Mouse (Mus musculus): ENCODE results near the gene Cadps.

The Cadps gene

DNA sequence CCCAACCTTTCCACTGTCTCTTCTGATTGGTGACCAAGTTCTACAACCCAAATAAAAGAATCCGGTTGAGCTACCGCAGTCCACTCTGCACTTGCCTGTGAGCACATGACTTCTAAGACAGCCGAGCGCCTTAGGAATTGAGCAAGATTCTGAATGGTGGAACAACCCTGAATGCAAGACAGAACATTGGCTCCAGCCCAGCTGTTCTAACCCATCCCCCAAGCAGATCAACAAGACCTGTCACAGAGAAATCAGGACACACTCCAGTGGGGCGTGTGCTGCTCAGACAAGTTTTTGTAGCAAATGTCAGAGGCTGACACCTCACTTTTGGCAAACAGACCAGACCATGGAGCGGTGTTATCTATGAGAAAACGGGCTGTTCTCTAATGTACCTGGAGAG is 431.7 kb downstream of the Cadps start:
- no peak for DNase-seq (ENCODE audit: low spot score in 2 of 2)

DNA sequence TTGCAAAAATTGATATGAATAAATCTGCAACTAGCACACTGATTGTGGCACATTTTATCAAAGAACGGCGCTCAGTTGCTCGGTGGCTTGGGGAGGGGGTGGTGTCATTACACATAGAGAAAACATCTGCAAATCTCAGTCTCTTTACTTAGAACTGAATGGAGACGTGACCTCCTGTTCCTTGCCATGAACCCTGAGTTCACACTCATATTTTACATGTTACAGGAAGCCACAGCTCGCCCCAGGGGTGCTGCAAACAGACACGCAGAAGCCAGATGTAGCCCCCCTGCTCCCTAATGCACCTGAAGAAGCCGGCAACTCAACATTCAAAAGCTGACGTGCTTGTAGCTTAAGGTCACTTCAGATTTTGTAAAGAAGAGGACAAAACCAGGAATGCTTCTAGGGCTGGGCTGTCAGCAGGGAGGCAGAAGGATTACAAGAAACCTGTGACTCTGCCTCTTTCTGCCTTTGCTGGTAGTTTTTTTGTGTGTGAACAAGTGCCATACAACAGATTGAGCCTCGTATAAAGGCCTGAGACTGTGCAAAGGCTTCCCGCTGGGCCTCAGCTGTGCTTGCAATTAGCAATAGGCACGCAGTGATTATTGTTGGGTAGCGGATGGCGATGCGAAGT is 434.0 kb downstream of the Cadps start:
- no peak for DNase-seq (ENCODE audit: low spot score in 2 of 2)

DNA sequence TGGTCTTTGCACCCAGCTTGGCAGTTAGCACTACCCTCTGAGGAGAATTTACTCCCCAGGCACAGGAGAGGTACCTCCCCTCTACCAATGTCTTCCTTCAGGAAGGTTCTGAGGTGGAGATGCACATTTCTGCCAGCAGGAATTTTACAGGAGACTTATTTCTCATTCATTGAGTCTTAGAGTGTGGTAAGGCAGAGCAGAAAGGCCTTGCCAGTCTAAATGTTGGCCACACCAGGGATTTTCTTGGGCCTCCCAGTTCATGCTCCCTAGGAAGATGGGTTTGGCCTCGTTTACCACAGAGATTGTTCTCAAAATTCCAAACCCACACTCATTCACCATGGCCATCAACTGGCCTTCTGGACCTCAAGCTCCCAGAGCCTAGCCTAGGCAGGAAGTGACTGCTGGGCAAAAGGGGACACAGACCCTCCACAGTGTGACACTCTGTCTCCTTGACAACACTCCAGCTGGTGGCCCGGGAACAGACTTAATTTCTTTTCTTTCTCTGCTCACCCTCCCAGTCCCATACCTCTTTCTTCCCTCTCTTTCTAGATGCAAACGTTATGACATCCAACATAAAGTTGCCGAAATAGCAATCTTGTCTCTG is 434.6 kb downstream of the Cadps start:
- no peak for DNase-seq (ENCODE audit: low spot score in 2 of 2)

DNA sequence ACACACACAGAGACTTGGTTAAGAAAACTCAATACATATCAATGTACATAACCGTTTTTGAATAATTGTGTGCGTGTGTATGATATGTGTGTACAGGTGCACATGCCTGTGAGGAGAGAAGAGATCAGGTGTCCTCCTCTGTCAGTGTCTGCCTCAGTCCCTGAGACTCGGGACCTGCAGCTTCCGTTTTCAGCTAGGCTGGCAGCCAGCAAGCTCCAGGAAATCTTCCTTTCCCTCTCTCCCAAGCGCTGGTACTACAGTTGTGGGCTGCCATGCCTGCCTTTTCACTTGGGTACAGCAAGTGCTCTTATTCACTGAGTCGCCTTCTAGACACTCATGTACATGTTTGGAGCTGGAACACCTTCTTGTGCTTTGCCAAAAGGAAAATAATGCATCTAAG is 435.7 kb downstream of the Cadps start:
- DNase-seq (ENCODE audit: low spot score in 2 of 2), result no peak

DNA sequence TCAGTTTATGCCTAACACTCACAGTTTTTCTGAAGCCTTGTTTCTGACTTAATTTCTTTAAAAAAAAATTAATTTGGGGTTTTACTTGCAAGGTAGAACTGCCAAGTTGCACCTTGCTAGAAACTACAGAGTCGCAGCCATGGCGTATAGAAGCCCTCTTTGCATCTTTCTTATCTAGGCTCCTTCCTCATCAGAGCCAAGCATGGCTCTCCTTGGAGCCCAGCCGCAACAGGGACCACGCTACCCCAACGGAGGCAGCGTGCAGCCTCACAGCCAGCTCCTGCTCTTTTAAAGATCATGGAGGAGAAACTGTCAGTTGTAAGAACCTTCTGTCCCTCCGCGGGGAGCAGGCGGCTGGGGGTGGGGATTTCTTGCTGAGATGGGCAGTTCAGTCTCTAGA is 445.0 kb downstream of the Cadps start:
- DNase-seq (ENCODE audit: low spot score in 2 of 2), result no peak

DNA sequence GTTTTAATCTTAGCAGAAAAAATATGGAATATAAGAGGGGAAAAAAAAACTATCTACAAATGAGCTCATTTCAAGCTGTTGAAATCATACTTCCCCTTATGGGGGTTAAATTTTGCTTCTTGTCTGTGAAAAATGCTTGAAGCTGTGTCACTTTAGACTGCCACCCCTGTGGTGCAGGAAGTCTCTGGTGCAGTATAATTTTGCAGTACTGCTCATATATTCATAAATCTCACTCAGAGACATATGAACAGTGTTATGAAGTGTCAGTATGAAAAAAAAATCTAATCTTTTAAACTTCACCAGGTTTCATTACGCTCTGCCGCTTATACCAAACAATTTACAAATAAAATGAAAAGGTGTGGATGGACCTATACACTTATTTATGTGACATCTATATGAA is 445.6 kb downstream of the Cadps start:
- DNase-seq (ENCODE audit: low spot score in 2 of 2), result no peak

DNA sequence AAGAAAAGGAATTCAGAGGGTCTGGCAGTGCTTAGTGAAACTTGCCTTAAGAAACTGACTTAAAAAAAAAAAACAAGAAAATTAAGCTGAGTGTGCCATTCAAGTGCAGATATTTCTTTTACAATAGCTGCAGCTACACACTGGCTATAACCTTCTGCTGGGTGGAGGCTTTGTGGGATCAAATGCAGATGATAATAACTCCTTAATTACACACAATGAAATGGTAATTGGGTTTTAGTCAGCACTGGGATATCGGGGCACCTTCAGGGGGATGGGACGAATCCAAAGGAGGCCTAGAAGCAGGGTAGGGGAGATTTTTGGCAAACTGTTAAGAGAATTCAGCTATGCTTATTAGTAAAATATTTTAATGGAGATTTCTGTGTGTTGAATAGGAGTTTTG is 447.4 kb downstream of the Cadps start:
- DNase-seq (ENCODE audit: low spot score in 2 of 2), result no peak

DNA sequence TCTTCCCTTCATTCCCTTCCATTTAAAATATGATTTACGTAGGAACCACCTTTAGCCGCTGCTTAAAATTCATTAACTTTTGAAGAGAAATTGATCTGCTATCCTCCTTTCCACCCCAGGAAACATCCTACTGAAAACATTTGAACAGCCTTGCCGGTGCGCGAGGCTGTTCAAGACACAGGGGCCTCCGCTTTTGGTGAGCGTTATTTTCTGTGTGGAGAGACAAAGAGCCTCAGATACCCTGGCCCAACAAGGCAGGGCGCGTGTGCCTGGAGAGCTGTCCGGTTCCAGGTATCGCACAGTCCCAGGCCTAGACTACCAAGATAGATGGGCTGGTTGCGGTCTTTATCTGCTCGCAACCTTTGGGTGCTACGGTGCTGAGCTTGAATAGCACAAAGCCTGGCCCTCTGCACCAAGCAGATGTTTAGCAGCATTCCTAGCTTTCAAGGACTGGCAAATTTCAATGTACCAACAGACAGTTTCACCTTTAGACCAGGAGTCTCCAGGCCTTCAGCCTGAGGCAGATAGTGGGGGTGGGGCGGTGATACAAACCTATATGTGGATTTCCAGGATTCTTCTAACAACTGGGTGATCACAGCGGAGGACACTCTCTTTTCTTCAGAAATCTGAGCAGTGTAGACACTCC is 472.5 kb downstream of the Cadps start:
- DNase-seq (ENCODE audit: low spot score in 2 of 2), result no peak

DNA sequence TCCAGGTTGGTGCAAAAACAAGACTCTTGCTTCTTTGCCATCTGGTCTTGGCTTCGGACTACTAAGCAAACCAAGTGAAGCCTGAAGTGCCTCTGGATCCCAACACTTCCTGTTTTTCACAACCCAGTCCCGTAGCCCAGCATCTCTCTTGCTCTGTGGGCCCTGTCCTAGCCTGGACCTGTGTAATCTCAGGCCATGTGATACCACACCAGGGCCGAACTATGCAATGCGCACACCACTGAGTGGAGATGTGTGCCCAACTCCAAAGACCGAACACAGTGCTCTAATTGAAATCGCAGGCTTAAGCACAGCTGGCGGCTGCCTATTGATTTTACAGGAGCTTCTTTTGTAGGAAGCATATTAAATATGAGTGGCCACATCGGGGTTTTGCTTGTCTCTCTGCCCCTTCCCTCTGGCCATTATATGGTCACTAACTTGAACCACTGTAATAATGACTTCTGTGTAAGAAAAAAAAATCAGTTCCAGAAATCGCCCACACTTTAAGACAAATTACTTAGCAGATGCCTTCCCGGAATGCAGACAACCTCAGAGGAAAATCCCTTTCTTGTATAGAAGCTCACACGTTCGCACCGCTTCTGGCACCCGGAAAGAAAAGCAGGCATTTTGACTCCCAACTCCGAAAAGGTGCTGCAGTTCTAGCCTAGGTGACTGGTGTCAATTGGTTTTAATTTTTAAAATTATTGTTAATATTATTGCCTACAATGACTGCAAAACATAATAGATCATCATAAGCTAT is 473.4 kb downstream of the Cadps start:
- DNase-seq (ENCODE audit: low spot score in 2 of 2), result no peak

DNA sequence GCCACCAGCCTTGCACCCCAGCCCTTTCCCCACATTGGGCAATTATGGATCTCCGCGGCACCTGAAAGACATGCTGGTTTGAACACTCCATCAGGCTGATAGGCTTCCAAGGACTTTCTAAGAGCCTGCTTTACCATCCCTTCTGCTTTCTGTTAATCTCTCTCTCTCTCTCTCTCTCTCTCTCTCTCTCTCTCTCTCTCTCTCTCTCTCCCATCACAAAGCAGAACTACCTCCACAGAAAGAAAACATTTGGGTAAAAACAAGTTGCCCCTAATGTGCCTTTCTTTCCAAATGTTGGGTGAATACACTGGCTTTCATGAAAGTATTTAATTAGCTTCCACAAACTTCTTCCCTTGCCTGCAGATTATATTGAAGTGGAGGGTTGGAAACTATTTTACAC is 474.8 kb downstream of the Cadps start, which contains the start of gene Fezf2:
TSS of gene Fezf2 (minus strand) at position 101 of the 400 bp plus-strand sequence.
- no peak for DNase-seq (ENCODE audit: low spot score in 2 of 2)

DNA sequence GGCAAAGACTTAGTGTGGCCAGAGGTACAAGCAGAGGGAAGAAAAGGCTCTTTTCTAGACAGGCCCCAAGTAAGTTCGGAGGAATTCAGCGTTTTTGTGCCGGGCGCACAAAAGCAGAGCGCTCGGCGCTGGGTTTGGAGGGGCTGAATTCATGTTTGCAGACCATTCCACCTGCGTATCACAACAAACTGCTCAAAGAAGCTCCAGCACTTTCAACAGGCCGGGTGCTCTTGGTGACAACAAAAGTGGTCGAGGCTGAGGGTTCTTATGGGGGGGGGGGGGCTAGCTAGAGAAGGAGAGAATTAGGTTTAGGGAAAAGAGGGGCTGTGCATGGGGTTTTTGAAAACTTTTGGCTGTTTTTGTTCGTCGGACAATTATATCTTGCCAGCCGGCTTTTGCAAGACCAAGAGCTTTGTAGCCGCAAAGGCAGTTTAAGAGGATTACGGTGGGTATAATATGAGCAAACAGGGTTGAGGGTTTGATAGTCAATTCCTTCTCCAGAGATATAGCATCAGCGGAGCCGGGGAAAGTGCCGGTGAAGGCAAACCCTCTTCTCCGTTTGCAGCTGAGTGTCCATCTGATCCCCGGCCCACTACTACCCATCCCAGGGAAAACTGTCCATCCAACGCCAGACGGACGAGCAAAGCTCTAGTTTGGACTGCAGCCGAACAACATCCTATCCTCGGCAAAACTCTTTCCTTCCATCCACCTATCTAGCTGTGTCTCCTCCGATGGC is 475.8 kb downstream of the Cadps start:
- no peak for DNase-seq (ENCODE audit: low spot score in 2 of 2)

DNA sequence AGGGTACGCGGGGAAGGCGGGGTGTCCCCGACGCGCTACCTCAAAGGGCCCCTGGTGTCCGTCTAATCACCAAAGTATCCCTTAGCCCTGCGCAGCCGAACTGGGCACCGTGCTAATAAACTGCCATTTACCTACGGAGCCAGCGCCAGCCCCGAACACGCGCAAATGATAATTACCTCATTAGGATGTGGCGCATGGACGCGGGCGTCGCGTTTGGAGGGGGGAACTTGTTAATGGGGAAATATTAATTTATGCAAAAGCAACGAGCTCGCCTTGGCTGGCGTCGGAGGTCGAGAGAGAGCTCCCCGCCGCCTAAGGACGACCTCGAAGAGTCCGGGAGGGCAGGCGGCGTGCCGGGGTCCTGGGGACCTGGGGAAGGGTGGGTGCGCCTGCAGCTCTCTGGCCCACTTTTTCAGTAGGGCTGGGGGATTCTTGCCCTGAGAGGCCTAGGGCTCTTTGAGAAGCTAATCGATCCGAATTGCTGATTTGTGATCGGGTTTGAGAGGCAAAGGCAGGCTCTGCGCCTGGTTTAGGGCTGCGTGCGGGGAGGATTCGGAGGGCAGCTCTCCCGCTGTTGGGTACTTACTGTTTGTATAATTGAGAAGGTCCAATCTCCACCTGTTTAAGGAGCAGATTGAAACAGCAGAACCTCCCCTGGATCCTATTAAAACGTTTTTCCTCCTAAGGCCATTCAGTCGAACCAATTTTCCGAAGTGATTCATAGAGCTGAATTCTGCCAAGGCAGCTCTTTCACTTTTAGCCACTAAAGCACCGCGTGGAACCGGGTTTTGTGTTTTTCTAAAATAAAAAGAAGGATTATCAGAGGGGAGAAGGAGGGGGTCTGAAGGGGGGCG is 476.6 kb downstream of the Cadps start:
- DNase-seq (ENCODE audit: low spot score in 2 of 2), result no peak

DNA sequence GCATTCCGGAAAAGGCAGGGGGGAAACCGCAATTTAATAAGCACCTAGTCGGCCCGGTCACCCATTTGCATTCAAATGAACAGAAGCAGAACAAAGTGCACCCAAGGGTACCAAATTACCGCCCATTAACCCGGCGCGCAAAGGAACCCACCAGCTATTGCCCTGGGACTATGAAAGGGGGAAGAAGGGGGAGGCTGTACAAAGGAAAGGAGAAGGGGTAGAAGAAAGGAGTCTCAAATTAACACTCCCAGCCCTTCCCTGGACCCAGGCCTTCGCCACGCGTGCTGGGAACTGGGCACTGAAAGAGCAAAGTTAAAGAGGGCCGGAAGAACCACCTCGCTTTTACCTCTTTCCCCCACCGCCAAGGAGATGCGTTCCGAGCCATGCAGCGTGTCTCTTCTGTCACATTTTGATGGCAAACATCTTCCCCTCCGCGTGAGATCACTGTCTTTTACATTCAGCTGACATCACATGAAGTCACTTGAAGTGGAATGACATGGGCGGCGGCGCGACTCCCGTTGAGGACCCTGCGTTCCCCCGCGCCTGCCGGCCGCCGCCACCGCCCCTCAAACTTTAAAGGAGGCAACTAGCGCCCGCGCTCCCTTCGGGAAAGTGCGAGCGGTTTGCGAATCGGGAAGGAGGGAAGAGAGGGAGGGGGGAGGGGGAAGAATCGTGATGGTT is 477.5 kb downstream of the Cadps start:
- DNase-seq (ENCODE audit: low spot score in 2 of 2), result no peak

DNA sequence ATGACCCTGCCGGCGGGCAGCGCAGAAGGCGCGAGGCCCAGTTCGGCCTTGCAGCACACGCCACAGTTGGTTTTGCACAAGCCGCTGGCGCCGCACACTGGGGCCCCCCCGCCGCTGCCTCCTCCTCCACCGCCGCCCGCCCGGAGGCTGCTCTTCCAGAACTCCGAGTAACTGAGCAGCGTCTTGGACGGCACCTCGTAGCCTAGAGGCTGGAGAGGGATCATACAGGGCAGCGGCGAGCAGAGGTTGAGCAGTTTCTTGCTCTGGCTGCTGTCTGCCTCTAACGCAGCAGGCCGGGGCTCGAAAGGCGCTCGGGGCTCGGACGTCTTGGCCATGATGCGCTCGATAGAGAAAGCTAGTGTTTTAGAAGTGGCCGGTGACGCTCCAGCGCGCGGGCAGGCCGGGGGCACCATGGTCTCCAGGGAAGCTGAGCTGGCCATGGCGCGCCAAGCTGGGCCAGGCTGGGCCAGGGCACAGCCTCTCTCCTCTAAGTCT is 478.1 kb downstream of the Cadps start:
- no peak for DNase-seq (ENCODE audit: low spot score in 2 of 2)

DNA sequence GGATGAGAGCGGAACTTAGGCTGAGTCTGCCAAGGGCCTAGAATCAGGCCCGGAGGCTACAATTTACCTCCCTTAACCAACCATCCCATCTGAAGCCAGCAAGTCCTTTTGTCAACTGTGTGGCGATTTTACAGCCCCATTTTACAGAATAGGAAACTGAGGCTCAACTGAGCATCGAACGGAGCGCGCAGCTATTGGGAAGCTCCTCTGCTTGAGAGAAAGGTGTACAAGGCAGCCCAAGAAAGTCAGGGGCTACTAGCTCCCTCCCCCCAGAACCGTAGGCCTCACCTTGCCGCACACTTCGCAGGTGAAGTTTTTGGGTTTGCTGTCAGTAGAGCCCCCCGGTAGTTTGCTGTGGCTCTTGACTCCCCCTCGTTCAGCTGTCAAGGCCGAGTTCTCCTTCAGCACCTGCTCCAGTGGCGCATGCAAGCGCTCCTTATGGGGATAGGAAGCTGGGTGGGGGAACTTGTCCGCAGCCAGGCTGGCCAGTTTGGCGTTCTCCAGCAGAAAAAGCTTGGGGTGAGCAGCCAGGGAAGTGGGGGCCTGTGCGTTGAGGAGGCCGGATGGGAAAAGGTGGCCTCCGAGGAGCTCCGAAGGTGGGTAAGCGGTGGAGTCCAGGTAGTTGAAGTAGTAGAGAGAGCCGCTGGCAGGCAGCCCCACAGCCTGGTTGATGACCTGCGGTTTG is 478.7 kb downstream of the Cadps start:
- no peak for DNase-seq (ENCODE audit: low spot score in 2 of 2)

DNA sequence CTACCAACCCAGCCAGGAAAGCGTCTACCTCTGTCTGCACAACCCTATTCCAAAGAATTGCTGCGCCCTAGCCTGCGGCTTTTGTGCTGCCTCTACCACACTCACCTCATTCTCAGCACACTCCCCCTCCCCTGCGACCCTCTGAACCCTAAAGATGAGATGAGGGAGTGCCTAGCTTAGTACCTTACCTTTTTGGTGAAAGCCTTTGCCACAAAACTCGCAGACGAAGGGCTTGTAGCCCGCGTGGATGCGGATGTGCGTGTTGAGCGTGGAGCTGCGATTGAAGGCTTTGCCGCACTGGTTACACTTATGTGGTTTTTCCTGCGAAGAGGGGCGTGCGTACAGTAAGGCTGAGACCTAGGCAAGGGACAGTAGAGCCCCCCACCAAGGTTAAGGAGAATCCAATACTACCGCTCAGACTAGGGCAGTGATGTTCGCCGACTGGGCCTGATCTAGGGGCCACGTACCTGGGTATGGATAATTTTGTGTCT is 479.4 kb downstream of the Cadps start:
- no peak for DNase-seq (ENCODE audit: low spot score in 2 of 2)

DNA sequence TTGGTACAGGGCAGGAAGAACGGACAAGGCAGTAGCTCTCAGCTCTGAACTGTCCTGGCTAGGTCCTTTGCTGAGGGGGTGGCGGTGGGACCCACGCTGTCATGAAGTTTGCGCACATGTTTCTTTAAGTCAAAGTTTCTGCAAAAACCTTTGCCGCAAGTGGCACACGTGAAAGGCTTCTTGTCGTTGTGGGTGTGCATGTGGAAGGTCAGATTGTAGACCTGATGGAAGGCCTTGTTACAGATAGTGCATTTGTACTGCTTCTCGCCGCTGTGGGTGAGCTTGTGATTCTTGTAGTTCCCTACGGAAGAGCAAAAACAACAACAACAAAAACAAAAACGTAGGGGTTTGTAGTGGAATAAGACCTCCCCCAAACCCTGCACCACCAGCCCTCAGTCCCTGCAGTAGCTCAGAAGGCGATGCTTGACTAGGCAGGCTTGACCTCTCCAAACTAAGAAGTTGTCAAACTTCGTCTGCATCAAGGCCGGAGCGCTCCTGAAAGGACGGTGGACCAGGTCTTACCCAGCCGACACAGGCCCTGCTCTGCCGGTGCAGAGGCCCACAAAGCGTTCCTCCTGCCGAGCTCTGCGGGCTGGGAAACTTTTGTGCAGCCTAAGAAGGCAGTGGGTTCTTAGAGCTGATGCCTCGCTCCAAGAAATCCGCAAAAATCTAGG is 480.3 kb downstream of the Cadps start:
- DNase-seq (ENCODE audit: low spot score in 2 of 2), result no peak

DNA sequence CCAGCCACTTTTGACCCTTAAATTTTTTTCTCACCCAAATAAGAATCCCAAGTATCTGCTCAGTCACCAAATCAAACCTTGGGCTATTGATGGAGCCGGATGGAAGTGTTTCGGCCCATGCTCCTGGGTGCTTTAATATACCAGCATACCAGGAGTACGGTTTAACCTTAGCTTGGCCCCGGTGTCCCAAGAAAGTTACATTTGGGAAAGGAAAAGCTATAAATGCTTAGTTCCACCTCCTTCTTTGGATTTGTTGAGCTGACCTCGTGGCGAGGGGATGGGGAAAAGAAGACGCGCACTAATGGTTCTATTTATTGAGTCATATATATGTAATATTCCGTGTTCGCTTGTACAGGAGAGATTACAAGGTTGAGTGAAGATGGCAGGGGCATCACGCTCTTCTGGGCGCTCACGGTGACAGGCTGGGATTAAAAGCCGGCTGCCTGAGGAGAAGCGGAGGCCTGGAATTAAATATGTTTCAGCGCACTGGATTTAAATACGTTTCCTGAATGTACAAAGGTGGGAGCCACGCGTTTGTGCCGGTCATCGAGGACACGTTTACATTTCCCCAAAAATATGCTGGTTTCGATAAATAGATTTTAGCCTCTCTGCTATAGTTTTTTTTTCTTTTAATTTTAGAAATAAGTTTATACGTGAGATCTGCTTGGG is 481.0 kb downstream of the Cadps start:
- no peak for DNase-seq (ENCODE audit: low spot score in 2 of 2)

Measured in thymus, postnatal 10 days (tissue).